Mouse (Mus musculus) G1E (cell line): ENCODE data around the gene Dnajb1.

ENCODE experiments used
- CTCF ChIP-seq: IDR thresholded peaks from 2 replicates; pipeline ENCODE4 v1.5.1; 2012; ENCODE audit warnings: low read depth, low read length, inconsistent platforms, mixed read lengths
- GATA1 ChIP-seq: IDR thresholded peaks from 2 replicates; pipeline ENCODE4 v1.6.1; 2012; ENCODE audit warnings: borderline replicate concordance, low read length, inconsistent platforms, mixed read lengths
- TAL1 ChIP-seq: conservative IDR thresholded peaks from 2 replicates; pipeline ENCODE4 v1.6.1; 2012; ENCODE audit warnings: low read depth, low read length, inconsistent platforms, mixed read lengths

- TF ChIP-seq CTCF, result no peak
- TF ChIP-seq TAL1, result no peak
- no peak for TF ChIP-seq GATA1
Measured at GRCm38 (mm10) chr8:83617111-83617510, 9.1 kb downstream of the Dnajb1 start.
